Mouse (Mus musculus) forebrain, embryonic 16.5 days (tissue): ENCODE data around the gene Teddm1a. TPM values are rescaled to one million over a fixed set of nuclear protein-coding genes. Genes with fewer than 3 reads are reported as not detected.

Experiments
- ATAC-seq: fragments of 200-750 bp; cut with Nextera tagmentation; 2 replicates; pipeline ENCODE4 v1.8.0; 2017; ENCODE audit warnings: mild to moderate bottlenecking, moderate library complexity
- H3K27ac ChIP-seq: fragments of 300-500 bp; sonication (generic); 2 replicates; pipeline ENCODE4 v1.5.1; 2014; ENCODE audit warnings: low read length, control low read depth
- H3K27me3 ChIP-seq: fragments of 300-500 bp; sonication (generic); replicated peaks from 2 replicates; pipeline ENCODE4 v1.6.1; 2014; ENCODE audit warnings: low read length; ENCODE audit not compliant: control insufficient read depth, insufficient read depth
- H3K36me3 ChIP-seq: fragments of 300-500 bp; sonication (generic); 2 replicates; pipeline ENCODE4 v1.6.1; 2014; ENCODE audit not compliant: control insufficient read depth, insufficient read depth
- H3K4me1 ChIP-seq: fragments of 300-500 bp; sonication (generic); replicated peaks from 2 replicates; pipeline ENCODE4 v1.6.1; 2014; ENCODE audit warnings: low read length; ENCODE audit not compliant: control insufficient read depth, insufficient read depth
- H3K4me2 ChIP-seq: fragments of 300-500 bp; sonication (generic); 2 replicates; pipeline ENCODE4 v1.6.1; 2014; ENCODE audit warnings: mild to moderate bottlenecking, low read length, control low read depth
- H3K4me3 ChIP-seq: fragments of 300-500 bp; sonication (generic); replicated peaks from 2 replicates; pipeline ENCODE4 v1.5.1; 2014; ENCODE audit warnings: mild to moderate bottlenecking, low read length, control low read depth
- H3K9ac ChIP-seq: fragments of 300-500 bp; sonication (generic); replicated peaks from 2 replicates; pipeline ENCODE4 v1.6.1; 2014; ENCODE audit warnings: low read depth, low read length, control low read depth
- H3K9me3 ChIP-seq: fragments of 300-500 bp; sonication (generic); 2 replicates; pipeline ENCODE4 v1.6.1; 2016; ENCODE audit warnings: low read length; ENCODE audit not compliant: control insufficient read depth
- WGBS: fragments of 180-500 bp; shearing (Covaris S2); extraction: QIAGEN DNeasy Blood & Tissue Kit; methylation state at CpG from one replicate; pipeline ENCODE4 v1.1.7; 2014; 5-methylcytosine and 5-hydroxymethylcytosine counted together
- microRNA-seq: library from miRNA; unstranded; fragments of <30 nt; microRNA quantifications from one replicate; pipeline ENCODE4, GENCODE M21; 2017
- polyA plus RNA-seq: library from polyadenylated mRNA; unstranded; fragments of >200 nt; fragmentation: Nextera tagmentation; extraction: Ambion mirVana; gene quantifications from 2 replicates; pipeline ENCODE4 v1.2.1, GENCODE M21; 2015

Teddm1a gene
- polyA plus RNA-seq, 1 experiment from 2014 or later: 0.28 TPM

DNA sequence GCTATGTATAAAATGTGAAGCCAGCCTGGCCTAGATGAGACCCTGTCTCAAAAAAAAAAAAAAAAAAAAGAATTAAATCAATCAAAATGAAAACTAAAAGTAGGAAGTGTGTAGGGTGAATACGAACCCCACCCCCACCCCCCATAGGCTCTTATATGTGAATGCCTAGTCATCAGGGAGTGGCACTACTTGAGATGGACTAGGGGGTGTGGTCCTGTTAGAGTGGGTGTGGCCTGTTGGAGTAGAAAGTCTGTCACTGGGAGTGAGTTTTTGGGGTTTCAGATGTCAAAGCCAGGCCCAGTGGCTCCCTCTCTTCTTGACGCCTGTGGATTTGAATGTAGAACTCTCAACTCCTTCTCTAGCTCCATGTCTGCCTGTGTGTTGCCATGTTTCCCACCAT, 45.5 kb downstream of the Teddm1a start:
- Histone ChIP-seq H3K4me1 (0 out of 2 replicates have a peak, but pooled peaks cover 2% of the 10 kb centered on the region), H3K9me3 (no peaks in the 10 kb centered on the region), H3K27ac (no peak overlapping the region), H3K36me3 (no peaks in the 10 kb centered on the region), H3K27me3 (no peaks in the 10 kb centered on the region), H3K4me2 (no peak overlapping the region), H3K9ac (no peak overlapping the region), H3K4me3 (no peak overlapping the region)
- no peak for ATAC-seq
- 93% methylated on average over 2 of the region's 2 CpGs for WGBS

DNA sequence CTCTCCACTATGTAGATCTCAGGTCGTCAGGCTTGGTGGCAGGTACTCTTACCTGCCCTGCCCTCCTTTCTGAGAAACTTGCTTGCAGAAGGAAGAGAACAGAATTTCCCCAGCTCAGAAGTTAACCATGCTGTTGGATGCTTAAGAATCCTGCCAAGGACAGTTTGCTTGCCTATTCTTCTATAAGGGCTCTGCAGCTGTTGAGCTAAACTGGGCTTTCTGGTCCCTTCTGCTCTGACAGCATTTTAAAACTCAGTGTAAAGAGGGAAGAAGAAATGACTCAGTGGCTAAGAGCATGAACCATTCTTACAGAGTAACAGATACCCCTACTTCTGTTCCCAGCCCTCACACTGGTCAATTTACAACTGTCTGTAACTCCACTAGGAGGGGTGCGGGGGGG, 49.4 kb downstream of the Teddm1a start:
- H3K9me3 ChIP-seq: no peaks in the 10 kb centered on the region
- 91% methylated on average over 2 of the region's 2 CpGs for WGBS
- ATAC-seq: no peak
- H3K4me1 ChIP-seq: no peaks in the 10 kb centered on the region
- no peak overlapping the region for H3K4me3 ChIP-seq
- H3K9ac ChIP-seq: no peak overlapping the region
- no peak overlapping the region for H3K4me2 ChIP-seq
- no peak overlapping the region for H3K27ac ChIP-seq
- no peaks in the 10 kb centered on the region for H3K27me3 ChIP-seq
- H3K36me3 ChIP-seq: no peaks in the 10 kb centered on the region

Small RNA genes lying within 50 kb of the gene (microRNA-seq; reads per million reads assigned to microRNA genes)
- gene Mir8114: 22.2 reads per million, percentile 35 among the genes with 10 or more reads in this experiment

Other genes starting within 250 kb of the Teddm1a start
- gene Rgs8, start 238.7 kb upstream of the Teddm1a start, polyA plus RNA-seq: 16.1 and 22.4 TPM in 2 replicates
- gene Rgs16, start 151.4 kb upstream of the Teddm1a start, polyA plus RNA-seq: 32.9 and 34.3 TPM in 2 replicates
- 40.4 and 42.7 TPM in 2 replicates for gene Rnasel, start 142.3 kb upstream of the Teddm1a start, polyA plus RNA-seq
- gene Rgsl1, start 47.6 kb upstream of the Teddm1a start, polyA plus RNA-seq: 0.44 and 0.52 TPM in 2 replicates
- 1.1 and 1.5 TPM in 2 replicates for gene Teddm1b, start 17.4 kb upstream of the Teddm1a start, polyA plus RNA-seq
- gene Glul, start 8.2 kb downstream of the Teddm1a start, polyA plus RNA-seq: 114 and 137 TPM in 2 replicates
- gene Teddm2, start 8.5 kb downstream of the Teddm1a start, polyA plus RNA-seq: 2.3 and 2.4 TPM in 2 replicates